ENCODE assay signal across 25 mouse cellular contexts in the genomic region with DNA sequence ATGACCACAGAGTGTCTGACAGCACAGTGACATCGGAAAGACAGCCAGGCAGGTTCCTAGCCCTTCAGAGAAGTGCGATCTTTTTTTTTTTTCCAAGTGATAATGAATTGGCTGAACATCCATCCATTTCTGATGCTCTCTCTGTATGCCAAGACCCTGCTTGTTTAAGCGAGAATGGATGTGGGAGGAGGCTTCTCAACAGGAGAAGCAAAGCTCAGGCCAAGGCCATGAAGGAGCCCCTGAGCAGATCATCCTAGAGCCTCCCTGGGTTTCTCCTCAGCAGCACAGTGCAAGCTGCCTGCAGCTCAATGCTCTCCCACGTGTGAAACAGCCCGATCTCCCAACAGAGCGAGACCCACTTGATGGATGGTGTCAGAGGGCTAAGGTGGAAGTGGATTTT.
DNase-seq lines count a peak whose midpoint lies in the region; ATAC-seq and TF ChIP-seq lines count a peak whose summit lies in the region.
"Had no signal": no experiment of that assay in that cellular context is flagged by ENCODE, and none has a peak within 500 bp of the region (broad histone marks: within the 10 kb centered on the region; RNA-seq: fewer than 3 reads in every experiment).

No protein-coding gene starts in this region.

- TF ChIP-seq CTCF in left cerebral cortex, adult 2 months (IDR thresholded peaks at IDR 0.05): no peak

- 30% methylated on average over 6 of the region's 6 CpGs for WGBS in heart, embryonic 13.5 days
- WGBS in limb, embryonic 10.5 days: 45% methylated on average over 6 of the region's 6 CpGs

- peaks cover 24% of the 10 kb centered on the region for H3K4me1 ChIP-seq in heart, embryonic 13.5 days
- H3K4me1 ChIP-seq in limb, embryonic 10.5 days: peaks cover 27% of the 10 kb centered on the region
- H3K4me1 ChIP-seq: liver, embryonic 13.5 days; neural tube, embryonic 12.5 days had no signal

- ATAC-seq in heart, embryonic 13.5 days (ENCODE audit: extremely low read depth, insufficient number of reproducible peaks, low FRiP score, low TSS enrichment): no peak
- ATAC-seq: activated CD4-positive, CD25-positive, alpha-beta regulatory T cell, adult 4 months; inflammation-experienced regulatory T-cells, adult 6 months had no signal

- no peak overlapping the region for H3K27ac ChIP-seq in heart, embryonic 13.5 days (replicated peaks)
- H3K27ac ChIP-seq in left cerebral cortex, adult 2 months: no peak overlapping the region
- 0 out of 2 replicates have a peak overlapping the region, but pooled peaks have one; percentile 14 for H3K27ac ChIP-seq in limb, embryonic 10.5 days
- H3K27ac ChIP-seq: embryonic facial prominence, embryonic 13.5 days; limb, embryonic 13.5 days; liver, embryonic 13.5 days; neural tube, embryonic 12.5 days had no signal

- peaks cover 4% of the 10 kb centered on the region; the same call in 1 of the 2 replicates for H3K27me3 ChIP-seq in heart, embryonic 13.5 days (replicated peaks)
- H3K27me3 ChIP-seq in limb, embryonic 10.5 days (ENCODE audit: low read depth, poor library complexity, severe bottlenecking): no peaks in the 10 kb centered on the region
- H3K27me3 ChIP-seq: embryonic facial prominence, embryonic 13.5 days; limb, embryonic 13.5 days; liver, embryonic 13.5 days; neural tube, embryonic 12.5 days had no signal

- peak; percentile 38 to 46 for DNase-seq in cerebellum, postnatal 14 days
- no peak for DNase-seq in cerebellum, postnatal 4 days (ENCODE audit: low spot score in 2 of 2)
- no peak for DNase-seq in heart, adult 18-20 months
- peak; percentile 40 for DNase-seq in left cerebral cortex, postnatal 4 days
- DNase-seq in left cerebral cortex, adult 2 months (ENCODE audit: extremely low spot score in 1 of 2, low spot score in 2 of 2): no peak
- no peak for DNase-seq in limb, embryonic 10.5 days (ENCODE audit: low spot score)
- DNase-seq: adrenal gland, postnatal 10 days; cerebellum, postnatal 25 days; gastrocnemius, postnatal 25 days; heart, postnatal 10 days; kidney, adult 2 months; kidney, postnatal 4 days; liver, embryonic 13.5 days; lung, embryonic 14.5 days; lung, postnatal 36 days; right cerebral cortex, postnatal 14 days; spleen, adult 18-20 months; thymus, postnatal 25 days had no signal

- H3K4me2 ChIP-seq in heart, embryonic 13.5 days: peak overlapping the region; percentile 10; the same call in 1 of the 2 replicates
- H3K4me2 ChIP-seq: embryonic facial prominence, embryonic 13.5 days; limb, embryonic 13.5 days; liver, embryonic 13.5 days; lung, embryonic 14.5 days; neural tube, embryonic 12.5 days had no signal

- intact Hi-C loops in left cerebral cortex, postnatal 4 days (cut with DNase I): loop anchor here (5.0 kb wide), 2 partner anchors 1089 to 1444 kb away; no protein-coding TSS in a partner anchor
- intact Hi-C loops in left cerebral cortex, adult 2 months (cut with DNase I): no loop called here

- H3K36me3 ChIP-seq in heart, embryonic 13.5 days: no peaks in the 10 kb centered on the region
- H3K36me3 ChIP-seq in limb, embryonic 10.5 days: no peaks in the 10 kb centered on the region
- H3K36me3 ChIP-seq: embryonic facial prominence, embryonic 13.5 days; G1E; limb, embryonic 13.5 days; liver, embryonic 13.5 days; neural tube, embryonic 12.5 days had no signal

- no peak overlapping the region for H3K4me3 ChIP-seq in heart, embryonic 13.5 days
- H3K4me3 ChIP-seq in left cerebral cortex, adult 2 months: no peak overlapping the region
- H3K4me3 ChIP-seq in limb, embryonic 10.5 days: no peak overlapping the region
- H3K4me3 ChIP-seq: embryonic facial prominence, embryonic 13.5 days; limb, embryonic 13.5 days; liver, embryonic 13.5 days; neural tube, embryonic 12.5 days had no signal

- no peaks in the 10 kb centered on the region for H3K9me3 ChIP-seq in heart, embryonic 13.5 days
- H3K9me3 ChIP-seq in limb, embryonic 10.5 days (replicated peaks): no peaks in the 10 kb centered on the region
- H3K9me3 ChIP-seq: embryonic facial prominence, embryonic 13.5 days; limb, embryonic 13.5 days; liver, embryonic 13.5 days; neural tube, embryonic 12.5 days had no signal

- H3K9ac ChIP-seq in heart, embryonic 13.5 days: no peak overlapping the region
- H3K9ac ChIP-seq: embryonic facial prominence, embryonic 13.5 days; limb, embryonic 13.5 days; liver, embryonic 13.5 days; lung, embryonic 14.5 days; neural tube, embryonic 12.5 days had no signal

Comparison
In these comparisons a context has a peak if more than half of its experiments do, and no peak if none do; other contexts are left out.
1. DNase-seq: peak in cerebellum, postnatal 14 days (2 of 2) and left cerebral cortex, postnatal 4 days (single experiment); none in cerebellum, postnatal 4 days (0 of 2), heart, adult 18-20 months (0 of 2), left cerebral cortex, adult 2 months (0 of 2) and limb, embryonic 10.5 days (single experiment).